Mouse (Mus musculus): ENCODE measurements around the gene Efcab11.

GRCm38 (mm10) chr12:99858664-99859063, 25.6 kb downstream of the Efcab11 start:
- TF ChIP-seq CTCF (IDR thresholded peaks at IDR 0.05; ENCODE audit: low read depth) (no peak), EP300 (IDR thresholded peaks at IDR 0.05; ENCODE audit: low read depth) (no peak)
